Mouse (Mus musculus) intestine, embryonic 15.5 days (tissue): ENCODE results near the gene Prp2. TPM values are rescaled to one million over a fixed set of nuclear protein-coding genes. Genes with fewer than 3 reads are reported as not detected.
"Not testable (repeated sequence)": the region's sequence is repeated elsewhere in the genome, so short reads cannot be mapped to it uniquely, and the experiment has no call there.

Source experiments
- ATAC-seq: fragments of 200-750 bp; cut with Nextera tagmentation; 2 replicates; pipeline ENCODE4 v1.8.0; 2017; ENCODE audit warnings: moderate TSS enrichment, moderate library complexity
- H3K27ac ChIP-seq: fragments of 300-500 bp; sonication (generic); 2 replicates; pipeline ENCODE4 v1.5.1; 2015; ENCODE audit warnings: mild to moderate bottlenecking, inconsistent platforms
- H3K27me3 ChIP-seq: fragments of 300-500 bp; sonication (generic); replicated peaks from 2 replicates; pipeline ENCODE4 v1.6.1; 2015; ENCODE audit warnings: inconsistent platforms
- H3K36me3 ChIP-seq: fragments of 300-500 bp; sonication (generic); 2 replicates; pipeline ENCODE4 v1.6.1; 2015; ENCODE audit warnings: inconsistent platforms
- H3K4me1 ChIP-seq: fragments of 300-500 bp; sonication (generic); replicated peaks from 2 replicates; pipeline ENCODE4 v1.6.1; 2015; ENCODE audit warnings: inconsistent platforms
- H3K4me2 ChIP-seq: fragments of 300-500 bp; sonication (generic); replicated peaks from 2 replicates; pipeline ENCODE4 v1.6.1; 2015; ENCODE audit warnings: mild to moderate bottlenecking, inconsistent platforms
- H3K4me3 ChIP-seq: fragments of 300-500 bp; sonication (generic); replicated peaks from 2 replicates; pipeline ENCODE4 v1.5.1; 2015; ENCODE audit warnings: inconsistent platforms
- H3K9ac ChIP-seq: fragments of 300-500 bp; sonication (generic); 2 replicates; pipeline ENCODE4 v1.6.1; 2015; ENCODE audit warnings: inconsistent platforms
- H3K9me3 ChIP-seq: fragments of 300-500 bp; sonication (generic); 2 replicates; pipeline ENCODE4 v1.6.1; 2016; ENCODE audit warnings: inconsistent platforms
- WGBS: fragments of 180-500 bp; shearing (Covaris S2); methylation state at CpG from one replicate; pipeline ENCODE4 v1.1.7; 2015; 5-methylcytosine and 5-hydroxymethylcytosine counted together
- polyA plus RNA-seq: library from polyadenylated mRNA; unstranded; fragments of >200 nt; fragmentation: Nextera tagmentation; extraction: Ambion mirVana; gene quantifications from 2 replicates; pipeline ENCODE4 v1.2.1, GENCODE M21; 2015

Prp2 gene
- not detected in 2 replicates for polyA plus RNA-seq

GRCm38 (mm10) chr6:132595613-132596012 is at the start of gene Prp2:
TSS of gene Prp2 (plus strand) at chr6:132595913.
- H3K4me1 ChIP-seq, H3K4me3 ChIP-seq, H3K27me3 ChIP-seq, H3K27ac ChIP-seq, ATAC-seq, H3K9me3 ChIP-seq, H3K36me3 ChIP-seq, H3K9ac ChIP-seq, H3K4me2 ChIP-seq: not testable (repeated sequence)
- 52% methylated on average over 2 of the region's 2 CpGs for WGBS

- 77% methylated on average over 1 of the region's 1 CpGs for WGBS
- not testable (repeated sequence) for H3K4me2 ChIP-seq, H3K9me3 ChIP-seq, H3K27me3 ChIP-seq, H3K36me3 ChIP-seq, H3K9ac ChIP-seq, ATAC-seq, H3K4me1 ChIP-seq, H3K4me3 ChIP-seq, H3K27ac ChIP-seq
These were observed 26.2 kb upstream of the Prp2 start, which contains the start of gene Prh1 for GRCm38 (mm10) chr6:132569509-132569908. TSS of gene Prh1 (plus strand) at chr6:132569809.

GRCm38 (mm10) chr6:132649399-132649798 is 53.7 kb downstream of the Prp2 start:
- H3K27me3 ChIP-seq: no peaks in the 10 kb centered on the region
- H3K9me3 ChIP-seq: no peaks in the 10 kb centered on the region
- H3K4me3 ChIP-seq: no peak overlapping the region
- no peak for ATAC-seq
- H3K4me1 ChIP-seq: no peaks in the 10 kb centered on the region
- no peak overlapping the region for H3K4me2 ChIP-seq
- no peaks in the 10 kb centered on the region for H3K36me3 ChIP-seq
- no peak overlapping the region for H3K9ac ChIP-seq
- H3K27ac ChIP-seq: no peak overlapping the region

Other genes starting within 250 kb of the Prp2 start
- not detected in 2 replicates for gene Gm8882, start 231.8 kb upstream of the Prp2 start, polyA plus RNA-seq
- not detected in 2 replicates for gene Prh1, start 26.1 kb upstream of the Prp2 start, polyA plus RNA-seq
- gene A630073D07Rik, start 55.6 kb downstream of the Prp2 start, polyA plus RNA-seq: not detected in 2 replicates
- not detected in 2 replicates for gene Tas2r120, start 61.0 kb downstream of the Prp2 start, polyA plus RNA-seq
- gene Tas2r121, start 105.1 kb downstream of the Prp2 start, polyA plus RNA-seq: not detected in 2 replicates
- gene Tas2r122, start 116.0 kb downstream of the Prp2 start, polyA plus RNA-seq: not detected in 2 replicates
- not detected in 2 replicates for gene Tas2r115, start 142.1 kb downstream of the Prp2 start, polyA plus RNA-seq
- not detected in 2 replicates for gene Tas2r124, start 158.8 kb downstream of the Prp2 start, polyA plus RNA-seq
- gene Tas2r102, start 166.2 kb downstream of the Prp2 start, polyA plus RNA-seq: not detected in 2 replicates
- gene Tas2r136, start 182.2 kb downstream of the Prp2 start, polyA plus RNA-seq: not detected in 2 replicates
- not detected in 2 replicates for gene Tas2r117, start 206.9 kb downstream of the Prp2 start, polyA plus RNA-seq